Mouse (Mus musculus) olfactory bulb, adult 2 months (tissue): Measurements from ENCODE around the gene Tmem247. TPM values are rescaled to one million over a fixed set of nuclear protein-coding genes. Genes with fewer than 3 reads are reported as not detected.

Experiments
- H3K27ac ChIP-seq: fragments of 200-500 bp; 2 replicates; pipeline ENCODE4 v1.5.1; 2012; ENCODE audit warnings: low read depth, low read length; ENCODE audit not compliant: insufficient read depth
- H3K4me1 ChIP-seq: fragments of 200-500 bp; 2 replicates; pipeline ENCODE4 v1.6.1; 2012; ENCODE audit warnings: low read length; ENCODE audit not compliant: control insufficient read depth, insufficient read depth
- H3K4me3 ChIP-seq: fragments of 200-500 bp; 2 replicates; pipeline ENCODE4 v1.5.1; 2012; ENCODE audit warnings: mild to moderate bottlenecking, low read depth, low read length, moderate library complexity; ENCODE audit not compliant: insufficient read depth
- CTCF ChIP-seq: fragments of 200-500 bp; IDR thresholded peaks from 2 replicates; pipeline ENCODE4 v1.5.1; 2012; ENCODE audit warnings: low read depth, mild to moderate bottlenecking, low read length, moderate library complexity; ENCODE audit not compliant: insufficient read depth
- POLR2A ChIP-seq: fragments of 200-500 bp; IDR thresholded peaks from 2 replicates; pipeline ENCODE4 v1.6.1; 2012; ENCODE audit warnings: mild to moderate bottlenecking, low read depth, low read length, moderate library complexity; ENCODE audit not compliant: insufficient read depth
- WGBS: fragments of 180-500 bp; shearing (Covaris S2); methylation state at CpG from one replicate; pipeline ENCODE4 v1.1.7; 2018; 5-methylcytosine and 5-hydroxymethylcytosine counted together
- polyA plus RNA-seq: library from polyadenylated mRNA; stranded (reverse); fragments of >200 nt; gene quantifications from 2 replicates; pipeline ENCODE4 v1.2.4, GENCODE M21; 2012; ENCODE audit warnings: low replicate concordance; ENCODE audit not compliant: missing spikeins, insufficient read depth, insufficient read length

The Tmem247 gene
- polyA plus RNA-seq, 1 experiment, result not detected

- Histone ChIP-seq H3K4me1 (peaks cover 14% of the 10 kb centered on the region), H3K27ac (no peak overlapping the region), H3K4me3 (no peak overlapping the region)
- 84% methylated on average over 5 of the region's 5 CpGs for WGBS
- TF ChIP-seq POLR2A (no peak), CTCF (no peak)
These were observed 17.3 kb upstream of the Tmem247 start for GRCm38 (mm10) chr17:86899821-86900220.

GRCm38 (mm10) chr17:86900564-86900963, 16.6 kb upstream of the Tmem247 start:
- Histone ChIP-seq H3K27ac (no peak overlapping the region), H3K4me3 (no peak overlapping the region), H3K4me1 (peaks cover 20% of the 10 kb centered on the region)
- 87% methylated on average over 5 of the region's 5 CpGs for whole genome bisulfite sequencing
- TF ChIP-seq POLR2A (no peak), CTCF (no peak)

DNA sequence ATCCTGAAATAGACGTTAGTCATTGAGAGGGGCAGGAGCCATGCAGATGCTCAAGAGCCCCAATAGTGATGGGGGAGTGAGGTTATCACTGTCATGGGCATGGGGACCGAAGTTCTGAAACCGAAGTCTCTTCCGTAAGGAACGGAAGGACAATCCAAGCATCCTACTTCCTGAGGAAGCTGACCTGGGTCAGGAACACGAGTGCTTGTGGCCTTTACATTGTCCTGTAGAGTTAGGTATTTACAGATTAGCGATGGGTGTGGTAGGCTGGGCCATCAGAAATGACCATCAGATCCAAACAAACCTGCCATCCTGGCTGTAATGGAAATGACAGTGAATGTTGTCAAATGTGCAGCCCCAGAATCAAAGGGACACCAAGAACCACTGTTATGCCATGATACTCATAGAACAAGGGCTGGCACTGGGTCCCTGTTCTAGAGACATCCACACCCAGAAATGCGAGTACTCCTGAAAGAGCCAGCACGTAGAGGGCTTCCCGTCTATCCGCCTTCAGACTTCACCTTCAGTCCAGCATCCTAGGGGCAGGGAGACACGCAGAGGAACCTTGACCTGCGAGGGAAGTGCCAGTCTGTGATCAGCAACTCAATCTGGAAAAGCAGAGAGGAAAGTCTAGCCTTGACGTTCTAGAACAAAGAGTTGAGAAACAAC, 14.6 kb upstream of the Tmem247 start:
- H3K27ac ChIP-seq, result no peak overlapping the region
- TF ChIP-seq POLR2A, result no peak
- TF ChIP-seq CTCF, result no peak
- peaks cover 20% of the 10 kb centered on the region for H3K4me1 ChIP-seq
- H3K4me3 ChIP-seq, result no peak overlapping the region
- WGBS, result 94% methylated on average over 14 of the region's 14 CpGs

- no peak for TF ChIP-seq POLR2A
- TF ChIP-seq CTCF, result no peak
- 36% methylated on average over 7 of the region's 7 CpGs for WGBS
- Histone ChIP-seq H3K4me3 (no peak overlapping the region), H3K4me1 (peaks cover 20% of the 10 kb centered on the region), H3K27ac (no peak overlapping the region)
These were observed 13.6 kb upstream of the Tmem247 start for GRCm38 (mm10) chr17:86903596-86903995.

DNA sequence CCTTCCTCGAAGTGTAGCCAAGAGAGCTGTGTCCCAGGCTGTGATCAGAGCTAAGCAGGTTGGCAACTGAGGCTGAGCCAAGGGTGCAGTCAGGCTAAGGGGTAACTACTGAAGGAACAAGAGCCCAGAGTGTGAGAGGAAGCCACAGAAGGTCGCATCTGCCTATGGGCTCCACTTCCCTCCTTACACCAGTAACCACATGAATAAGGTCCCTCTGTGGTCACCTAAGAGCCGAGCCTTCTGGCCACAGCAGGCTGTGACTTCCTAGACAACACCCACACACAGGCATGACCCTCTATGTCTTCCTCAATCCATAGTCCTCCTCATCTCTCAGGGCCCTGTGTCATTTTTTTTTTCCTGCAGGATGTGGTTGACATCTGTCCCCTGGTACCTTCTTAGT, 12.9 kb upstream of the Tmem247 start:
- WGBS, result 67% methylated on average over 3 of the region's 3 CpGs

GRCm38 (mm10) chr17:86905297-86906135, 11.6 kb upstream of the Tmem247 start:
- H3K4me1 ChIP-seq, result peaks cover 25% of the 10 kb centered on the region
- no peak for TF ChIP-seq POLR2A
- TF ChIP-seq CTCF, result no peak
- WGBS, result 32% methylated on average over 19 of the region's 19 CpGs
- peak overlapping the region; percentile 23; the same call in 1 of the 2 replicates for H3K27ac ChIP-seq
- no peak overlapping the region for H3K4me3 ChIP-seq

More for the DNA sequence above, 12.9 kb upstream of the Tmem247 start:
- Histone ChIP-seq H3K4me1 (peaks cover 20% of the 10 kb centered on the region), H3K4me3 (no peak overlapping the region), H3K27ac (no peak overlapping the region; the same call in 1 of the 2 replicates)
- TF ChIP-seq POLR2A (no peak), CTCF (no peak)

- TF ChIP-seq POLR2A, result no peak
- TF ChIP-seq CTCF, result 0 out of 2 replicates have a peak, but pooled peaks have one; percentile 32
These were observed 11.0 kb upstream of the Tmem247 start for GRCm38 (mm10) chr17:86906136-86906461.

GRCm38 (mm10) chr17:86906601-86907000, 10.5 kb upstream of the Tmem247 start:
- WGBS, result 13% methylated on average over 6 of the region's 6 CpGs
- Histone ChIP-seq H3K4me1 (peaks cover 25% of the 10 kb centered on the region), H3K4me3 (no peak overlapping the region), H3K27ac (no peak overlapping the region)
- TF ChIP-seq POLR2A (no peak), CTCF (no peak)

More at GRCm38 (mm10) chr17:86906136-86906461, 11.0 kb upstream of the Tmem247 start:
- under 1% methylated on average over 9 of the region's 9 CpGs for WGBS
- Histone ChIP-seq H3K4me1 (peaks cover 25% of the 10 kb centered on the region), H3K4me3 (no peak overlapping the region), H3K27ac (peak overlapping the region; percentile 23; the same call in 1 of the 2 replicates)

GRCm38 (mm10) chr17:86907092-86907491, 10.1 kb upstream of the Tmem247 start:
- H3K27ac ChIP-seq, result no peak overlapping the region
- H3K4me3 ChIP-seq, result no peak overlapping the region
- 95% methylated on average over 3 of the region's 3 CpGs for WGBS
- TF ChIP-seq POLR2A (no peak), CTCF (no peak)
- H3K4me1 ChIP-seq, result peaks cover 28% of the 10 kb centered on the region
